Mouse (Mus musculus): ENCODE measurements at regions not wholly inside any gene's neighbourhood (a gene's known extent, or its start where the extent isn't known, plus 50 kb on each side); places are given as distances from the start of the nearest gene placed in this dataset.

DNA sequence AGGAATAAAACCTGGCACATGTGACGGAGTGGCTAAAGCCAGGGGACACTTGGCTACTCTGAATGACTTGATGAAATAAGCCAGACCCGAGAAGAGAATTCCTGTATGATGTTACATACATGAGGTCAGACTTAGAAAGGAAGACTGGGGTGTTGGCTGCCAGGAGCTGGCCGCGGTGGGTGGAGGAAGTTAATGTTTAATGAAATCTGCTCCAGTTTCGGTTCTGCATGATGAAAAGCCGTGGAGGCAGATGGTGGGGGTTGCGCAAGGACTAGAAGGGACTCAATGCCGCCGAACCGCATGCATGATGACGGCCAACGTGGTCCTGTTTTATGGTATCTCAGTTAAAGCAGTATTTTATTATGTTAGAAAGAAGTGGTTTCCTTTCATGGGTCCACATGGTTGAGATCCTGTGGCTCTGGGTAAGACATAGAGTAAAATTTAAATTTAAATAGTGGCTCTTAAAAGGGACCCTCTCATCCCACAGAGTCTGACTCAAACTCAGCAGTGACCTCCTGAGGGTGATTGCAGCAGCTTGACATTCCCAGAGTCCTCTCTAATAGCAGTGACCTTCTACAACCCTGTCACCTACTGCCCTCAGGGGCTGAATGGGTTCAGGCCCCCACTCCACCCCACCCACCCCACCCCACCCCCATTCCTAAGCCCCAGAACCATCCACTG is 91.6 kb upstream of the Gpr12 start:
- no peak for TF ChIP-seq CTCF (IDR thresholded peaks at IDR 0.05; ENCODE audit: low read depth, low read length)
- no peak for TF ChIP-seq POLR2A (IDR thresholded peaks at IDR 0.05; ENCODE audit: insufficient read depth, low read length)

All from ES-Bruce4 (cell line).